13 mouse cellular contexts compared by ENCODE assay signal in the genomic region with DNA sequence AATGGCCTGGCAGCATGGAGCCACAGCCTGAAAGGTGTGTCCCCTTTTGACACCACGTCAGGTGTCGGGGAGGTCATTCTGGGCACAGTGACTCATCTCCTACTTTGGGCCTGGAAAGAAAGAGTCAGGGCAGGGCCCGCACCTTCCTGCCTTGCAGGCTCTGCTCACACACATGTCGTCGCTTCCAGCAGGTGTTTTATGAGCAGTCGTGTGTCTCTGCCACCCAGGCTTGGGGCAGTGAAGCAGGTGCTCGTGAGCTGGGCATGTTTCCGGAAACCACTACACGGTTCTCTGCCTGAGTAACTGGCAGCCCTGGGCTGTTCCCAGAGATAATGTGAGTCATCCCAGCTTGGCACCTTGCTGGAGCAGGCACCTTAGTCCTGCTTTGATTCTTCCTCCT. TPM values are rescaled to one million over a fixed set of nuclear protein-coding genes. Genes with fewer than 3 reads are reported as not detected.
DNase-seq lines count a peak whose midpoint lies in the region; ATAC-seq and TF ChIP-seq lines count a peak whose summit lies in the region.
"Had no signal": no experiment of that assay in that cellular context is flagged by ENCODE, and none has a peak within 500 bp of the region (broad histone marks: within the 10 kb centered on the region; RNA-seq: fewer than 3 reads in every experiment).

No protein-coding gene starts in this region.

- peak overlapping the region; percentile 4; the same call in 1 of the 2 replicates for H3K27ac ChIP-seq in spleen, adult 2 months (ENCODE audit: insufficient read depth, low read length)
- peak overlapping the region; percentile 40; the same call in 1 of the 2 replicates for H3K27ac ChIP-seq in intestine, embryonic 15.5 days
- H3K27ac ChIP-seq: left cerebral cortex, adult 2 months; macrophage; neural tube, embryonic 12.5 days had no signal

- no peak for TF ChIP-seq CTCF in spleen, adult 2 months (IDR thresholded peaks at IDR 0.05; ENCODE audit: extremely low read depth, insufficient read depth, insufficient read length, insufficient replicate concordance)

- no peaks in the 10 kb centered on the region for H3K9me3 ChIP-seq in intestine, embryonic 15.5 days
- H3K9me3 ChIP-seq: neural tube, embryonic 12.5 days had no signal

- peak; percentile 11; the same call in 1 of the 2 replicates for ATAC-seq in intestine, embryonic 15.5 days

- no peak overlapping the region for H3K4me3 ChIP-seq in spleen, adult 2 months (ENCODE audit: extremely low read depth, insufficient read depth, insufficient read length)
- no peak overlapping the region for H3K4me3 ChIP-seq in intestine, embryonic 15.5 days (replicated peaks)
- H3K4me3 ChIP-seq: left cerebral cortex, adult 2 months; neural tube, embryonic 12.5 days had no signal

- no peak overlapping the region for H3K4me2 ChIP-seq in intestine, embryonic 15.5 days (replicated peaks)
- H3K4me2 ChIP-seq: neural tube, embryonic 12.5 days had no signal

- H3K4me1 ChIP-seq in spleen, adult 2 months (ENCODE audit: control insufficient read depth, insufficient read depth, insufficient read length): peaks cover 14% of the 10 kb centered on the region; the same call in 1 of the 2 replicates
- H3K4me1 ChIP-seq in intestine, embryonic 15.5 days (replicated peaks): peaks cover 21% of the 10 kb centered on the region

- 64% methylated on average over 9 of the region's 9 CpGs for WGBS in spleen, adult 2 months
- WGBS in intestine, embryonic 15.5 days: 62% methylated on average over 9 of the region's 9 CpGs

- TF ChIP-seq POLR2A in spleen, adult 2 months (IDR thresholded peaks at IDR 0.05; ENCODE audit: low read depth, low read length): no peak

- H3K36me3 ChIP-seq in spleen, adult 2 months (ENCODE audit: control insufficient read depth, insufficient read depth, low read length): no peaks in the 10 kb centered on the region
- no peaks in the 10 kb centered on the region for H3K36me3 ChIP-seq in intestine, embryonic 15.5 days
- H3K36me3 ChIP-seq: neural tube, embryonic 12.5 days had no signal

- no peaks in the 10 kb centered on the region for H3K27me3 ChIP-seq in spleen, adult 2 months (ENCODE audit: control insufficient read depth, insufficient read depth, low read length)
- no peaks in the 10 kb centered on the region for H3K27me3 ChIP-seq in intestine, embryonic 15.5 days (replicated peaks)
- H3K27me3 ChIP-seq: neural tube, embryonic 12.5 days had no signal

- peak; percentile 60 to 85 for DNase-seq in adrenal gland, adult (ENCODE audit: inconsistent age in 2 of 2, low spot score in 1 of 2)
- DNase-seq in adrenal gland, adult 8-10 months: no peak
- peak in 1 of 2 experiments; percentile 42 for DNase-seq in spleen, adult 2 months (ENCODE audit: low read depth in 1 of 2, low spot score in 2 of 2)
- no peak for DNase-seq in spleen, adult 12 weeks (ENCODE audit: low spot score)
- DNase-seq in thymus, postnatal 25 days: peak; percentile 22
- DNase-seq in layer of hippocampus, adult 8-10 months (ENCODE audit: low spot score in 2 of 2): no peak
- no peak for DNase-seq in left cerebral cortex, adult 8-10 months (ENCODE audit: low spot score in 2 of 2)
- DNase-seq: cerebellum, adult 9-10 months; right cerebral cortex, postnatal 4 days had no signal

- no peak overlapping the region for H3K9ac ChIP-seq in intestine, embryonic 15.5 days
- H3K9ac ChIP-seq: neural tube, embryonic 12.5 days had no signal

RNA-seq across cellular contexts. Expression of gene Ctsz, which starts 3.6 kb away (rescaled TPM):
- total RNA-seq in adrenal gland, adult 8-10 months (2022): 100 to 1,000 TPM; 162 to 226 (median 178) TPM
- 307 and 356 TPM in 2 replicates for polyA plus RNA-seq in spleen, adult 2 months (2012; rRNA removed)
- 247 and 298 TPM in 2 replicates for polyA plus RNA-seq in intestine, embryonic 15.5 days (2015; fragmentation: Nextera tagmentation; extraction: Ambion mirVana)
- total RNA-seq in layer of hippocampus, adult 8-10 months (2022): 100 to 1,000 TPM in 2 of 4 experiments, 10 to 100 TPM in 2; 33.2 to 287 (median 121) TPM
- total RNA-seq in left cerebral cortex, adult 8-10 months (2022): 100 to 1,000 TPM in 2 of 4 experiments, 10 to 100 TPM in 2; 46.1 to 188 (median 93.9) TPM

RNA-seq across cellular contexts. Expression of gene Tubb1, which starts 8.0 kb away (rescaled TPM):
- total RNA-seq in adrenal gland, adult 8-10 months (2022): 1 to 10 TPM in 1 of 4 experiments, under 1 TPM in 3; 0.28 to 1.1 (median 0.76) TPM
- 58.7 and 75.4 TPM in 2 replicates for polyA plus RNA-seq in spleen, adult 2 months (2012; rRNA removed)
- 1.1 and 1.4 TPM in 2 replicates for polyA plus RNA-seq in intestine, embryonic 15.5 days (2015; fragmentation: Nextera tagmentation; extraction: Ambion mirVana)
- under 1 TPM in 2 of 4 experiments, not detected in 2; 0.33 to 0.52 TPM for total RNA-seq in layer of hippocampus, adult 8-10 months (2022)
- under 1 TPM in 2 of 4 experiments, not detected in 2; 0.23 to 0.87 TPM for total RNA-seq in left cerebral cortex, adult 8-10 months (2022)
- total RNA-seq: left cerebral cortex, adult 2 months had no signal

RNA-seq across cellular contexts. Expression of gene Atp5e, which starts 21.4 kb away (rescaled TPM):
- 100 to 1,000 TPM; 372 to 569 (median 481) TPM for total RNA-seq in adrenal gland, adult 8-10 months (2022)
- 183 and 221 TPM in 2 replicates for polyA plus RNA-seq in spleen, adult 2 months (2012; rRNA removed)
- 746 and 850 TPM in 2 replicates for polyA plus RNA-seq in intestine, embryonic 15.5 days (2015; fragmentation: Nextera tagmentation; extraction: Ambion mirVana)
- total RNA-seq in layer of hippocampus, adult 8-10 months (2022): 100 to 1,000 TPM; 247 to 327 (median 290) TPM
- total RNA-seq in left cerebral cortex, adult 8-10 months (2022): 100 to 1,000 TPM; 263 to 320 (median 287) TPM

RNA-seq across cellular contexts. Expression of gene Nelfcd, which starts 26.9 kb away (rescaled TPM):
- 10 to 100 TPM; 63.0 to 72.5 (median 65.3) TPM for total RNA-seq in adrenal gland, adult 8-10 months (2022)
- 45.3 and 54.0 TPM in 2 replicates for polyA plus RNA-seq in spleen, adult 2 months (2012; rRNA removed)
- 83.3 and 83.6 TPM in 2 replicates for polyA plus RNA-seq in intestine, embryonic 15.5 days (2015; fragmentation: Nextera tagmentation; extraction: Ambion mirVana)
- total RNA-seq in layer of hippocampus, adult 8-10 months (2022): 10 to 100 TPM; 51.7 to 60.3 (median 54.7) TPM
- 10 to 100 TPM; 50.1 to 55.5 (median 53.0) TPM for total RNA-seq in left cerebral cortex, adult 8-10 months (2022)

RNA-seq across cellular contexts. Expression of gene Prelid3b, which starts 30.4 kb away (rescaled TPM):
- 100 to 1,000 TPM in 2 of 4 experiments, 10 to 100 TPM in 2; 86.1 to 126 (median 107) TPM for total RNA-seq in adrenal gland, adult 8-10 months (2022)
- polyA plus RNA-seq in spleen, adult 2 months (2012; rRNA removed): 21.6 and 22.2 TPM in 2 replicates
- polyA plus RNA-seq in intestine, embryonic 15.5 days (2015; fragmentation: Nextera tagmentation; extraction: Ambion mirVana): 125 and 127 TPM in 2 replicates
- total RNA-seq in layer of hippocampus, adult 8-10 months (2022): 10 to 100 TPM; 42.6 to 54.6 (median 49.4) TPM
- total RNA-seq in left cerebral cortex, adult 8-10 months (2022): 10 to 100 TPM; 48.1 to 58.5 (median 53.5) TPM

Comparison
In these comparisons a context has a peak if more than half of its experiments do, and no peak if none do; other contexts are left out.
1. DNase-seq: peak in adrenal gland, adult (2 of 2) and thymus, postnatal 25 days (single experiment); none in adrenal gland, adult 8-10 months (single experiment), spleen, adult 12 weeks (single experiment), layer of hippocampus, adult 8-10 months (0 of 2) and left cerebral cortex, adult 8-10 months (0 of 2).